Mouse (Mus musculus) kidney, embryonic 15.5 days (tissue): ENCODE results near the gene Fam3b. TPM values are rescaled to one million over a fixed set of nuclear protein-coding genes. Genes with fewer than 3 reads are reported as not detected.

Experiments used
- ATAC-seq: fragments of 200-750 bp; cut with Nextera tagmentation; replicated peaks from 2 replicates; pipeline ENCODE4 v1.8.0; 2017; ENCODE audit warnings: moderate TSS enrichment; ENCODE audit not compliant: low FRiP score
- H3K27ac ChIP-seq: fragments of 300-500 bp; sonication (generic); 2 replicates; pipeline ENCODE4 v1.5.1; 2015; ENCODE audit warnings: mild to moderate bottlenecking, inconsistent platforms
- H3K27me3 ChIP-seq: fragments of 300-500 bp; sonication (generic); 2 replicates; pipeline ENCODE4 v1.6.1; 2015; ENCODE audit warnings: inconsistent platforms
- H3K36me3 ChIP-seq: fragments of 300-500 bp; sonication (generic); 2 replicates; pipeline ENCODE4 v1.6.1; 2015; ENCODE audit warnings: inconsistent platforms
- H3K4me1 ChIP-seq: fragments of 300-500 bp; sonication (generic); 2 replicates; pipeline ENCODE4 v1.6.1; 2015; ENCODE audit warnings: inconsistent platforms
- H3K4me2 ChIP-seq: fragments of 300-500 bp; sonication (generic); 2 replicates; pipeline ENCODE4 v1.6.1; 2015; ENCODE audit warnings: moderate library complexity, mild to moderate bottlenecking, inconsistent platforms
- H3K4me3 ChIP-seq: fragments of 300-500 bp; sonication (generic); replicated peaks from 2 replicates; pipeline ENCODE4 v1.5.1; 2015; ENCODE audit warnings: mild to moderate bottlenecking, inconsistent platforms
- H3K9ac ChIP-seq: fragments of 300-500 bp; sonication (generic); 2 replicates; pipeline ENCODE4 v1.6.1; 2015; ENCODE audit warnings: mild to moderate bottlenecking, inconsistent platforms
- H3K9me3 ChIP-seq: fragments of 300-500 bp; sonication (generic); replicated peaks from 2 replicates; pipeline ENCODE4 v1.6.1; 2016; ENCODE audit warnings: inconsistent platforms
- WGBS: fragments of 180-500 bp; shearing (Covaris S2); methylation state at CpG from one replicate; pipeline ENCODE4 v1.1.7; 2015; ENCODE audit warnings: mixed read lengths; 5-methylcytosine and 5-hydroxymethylcytosine counted together
- polyA plus RNA-seq: library from polyadenylated mRNA; unstranded; fragments of >200 nt; fragmentation: Nextera tagmentation; extraction: Ambion mirVana; gene quantifications from 2 replicates; pipeline ENCODE4 v1.2.1, GENCODE M21; 2015

Gene Fam3b
- 0.23 TPM in 1 of 2 replicates, not detected in the other for polyA plus RNA-seq

- Histone ChIP-seq H3K4me3 (no peak within 1 kb of the TSS), H3K27ac (no peak within 1 kb of the TSS), H3K9me3 (no peaks in the 10 kb centered on the region), H3K4me1 (no peaks in the 10 kb centered on the region), H3K9ac (no peak within 1 kb of the TSS), H3K27me3 (no peaks in the 10 kb centered on the region), H3K36me3 (no peaks in the 10 kb centered on the region), H3K4me2 (no peak within 1 kb of the TSS)
- no peak for ATAC-seq
- WGBS = 73% methylated on average over 4 of the region's 4 CpGs
Measured at GRCm38 (mm10) chr16:97514099-97514940, at the start of gene Fam3b. Fam3b (minus strand) TSS chr16:97514816.

- WGBS = 78% methylated on average over 4 of the region's 4 CpGs
- no peaks in the 10 kb centered on the region for H3K27me3 ChIP-seq
- H3K27ac ChIP-seq = no peak overlapping the region
- H3K4me1 ChIP-seq = no peaks in the 10 kb centered on the region
- no peak overlapping the region for H3K9ac ChIP-seq
- H3K9me3 ChIP-seq = no peaks in the 10 kb centered on the region
- ATAC-seq = no peak
- no peak overlapping the region for H3K4me2 ChIP-seq
- H3K4me3 ChIP-seq = no peak overlapping the region
- H3K36me3 ChIP-seq = no peaks in the 10 kb centered on the region
Measured at GRCm38 (mm10) chr16:97544340-97544739, 29.7 kb upstream of the Fam3b start.

GRCm38 (mm10) chr16:97536859-97537258, 22.2 kb upstream of the Fam3b start:
- 75% methylated on average over 1 of the region's 1 CpGs for WGBS
- Histone ChIP-seq H3K4me1 (peaks cover 29% of the 10 kb centered on the region), H3K27me3 (no peaks in the 10 kb centered on the region), H3K9ac (no peak overlapping the region), H3K27ac (no peak overlapping the region), H3K9me3 (no peaks in the 10 kb centered on the region), H3K4me3 (no peak overlapping the region), H3K4me2 (no peak overlapping the region), H3K36me3 (no peaks in the 10 kb centered on the region)
- ATAC-seq = no peak

GRCm38 (mm10) chr16:97535808-97536413, 21.3 kb upstream of the Fam3b start:
- no peaks in the 10 kb centered on the region for H3K36me3 ChIP-seq
- no peaks in the 10 kb centered on the region for H3K27me3 ChIP-seq
- 6% methylated on average over 3 of the region's 3 CpGs for WGBS
- H3K4me1 ChIP-seq = peaks cover 29% of the 10 kb centered on the region
- ATAC-seq = peak; percentile 87
- H3K9me3 ChIP-seq = no peaks in the 10 kb centered on the region
- no peak overlapping the region for H3K9ac ChIP-seq
- H3K4me3 ChIP-seq = 0 out of 2 replicates have a peak overlapping the region, but pooled peaks have one; percentile 9
- peak overlapping the region; percentile 85 for H3K27ac ChIP-seq
- H3K4me2 ChIP-seq = peak overlapping the region; percentile 42

- H3K4me3 ChIP-seq = 0 out of 2 replicates have a peak overlapping the region, but pooled peaks have one; percentile 6
- ATAC-seq = peak; percentile 40
- H3K4me2 ChIP-seq = peak overlapping the region; percentile 42
- peak overlapping the region; percentile 14; the same call in 1 of the 2 replicates for H3K9ac ChIP-seq
- H3K27ac ChIP-seq = peak overlapping the region; percentile 85
- WGBS = 26% methylated on average over 5 of the region's 5 CpGs
- no peaks in the 10 kb centered on the region for H3K27me3 ChIP-seq
- H3K4me1 ChIP-seq = peaks cover 29% of the 10 kb centered on the region
- H3K36me3 ChIP-seq = no peaks in the 10 kb centered on the region
- H3K9me3 ChIP-seq = no peaks in the 10 kb centered on the region
Measured at GRCm38 (mm10) chr16:97534876-97535461, 20.4 kb upstream of the Fam3b start.

GRCm38 (mm10) chr16:97534448-97534847, 19.8 kb upstream of the Fam3b start:
- Histone ChIP-seq H3K4me1 (peaks cover 29% of the 10 kb centered on the region), H3K9ac (no peak overlapping the region), H3K27me3 (no peaks in the 10 kb centered on the region), H3K4me2 (peak overlapping the region; percentile 42), H3K4me3 (no peak overlapping the region), H3K36me3 (no peaks in the 10 kb centered on the region), H3K27ac (peak overlapping the region; percentile 69), H3K9me3 (no peaks in the 10 kb centered on the region)
- 40% methylated on average over 1 of the region's 1 CpGs for WGBS
- no peak for ATAC-seq

- H3K36me3 ChIP-seq = no peaks in the 10 kb centered on the region
- H3K9me3 ChIP-seq = no peaks in the 10 kb centered on the region
- no peak overlapping the region for H3K9ac ChIP-seq
- no peaks in the 10 kb centered on the region for H3K27me3 ChIP-seq
- no peak overlapping the region for H3K4me2 ChIP-seq
- H3K4me3 ChIP-seq = no peak overlapping the region
- H3K27ac ChIP-seq = no peak overlapping the region
- H3K4me1 ChIP-seq = peaks cover 29% of the 10 kb centered on the region
- WGBS = 88% methylated on average over 5 of the region's 5 CpGs
- no peak for ATAC-seq
Measured at GRCm38 (mm10) chr16:97533751-97534150, 19.1 kb upstream of the Fam3b start.

GRCm38 (mm10) chr16:97533126-97533525, 18.5 kb upstream of the Fam3b start:
- 83% methylated on average over 1 of the region's 1 CpGs for WGBS
- ATAC-seq = no peak
- no peaks in the 10 kb centered on the region for H3K9me3 ChIP-seq
- no peak overlapping the region for H3K4me2 ChIP-seq
- H3K27ac ChIP-seq = no peak overlapping the region
- no peaks in the 10 kb centered on the region for H3K36me3 ChIP-seq
- H3K9ac ChIP-seq = no peak overlapping the region
- H3K4me1 ChIP-seq = peaks cover 29% of the 10 kb centered on the region
- no peak overlapping the region for H3K4me3 ChIP-seq
- H3K27me3 ChIP-seq = no peaks in the 10 kb centered on the region

GRCm38 (mm10) chr16:97529241-97529640, 14.6 kb upstream of the Fam3b start:
- H3K9me3 ChIP-seq = no peaks in the 10 kb centered on the region
- ATAC-seq = no peak
- 84% methylated on average over 2 of the region's 2 CpGs for WGBS
- no peak overlapping the region for H3K27ac ChIP-seq
- H3K36me3 ChIP-seq = no peaks in the 10 kb centered on the region
- H3K4me2 ChIP-seq = no peak overlapping the region
- no peak overlapping the region for H3K4me3 ChIP-seq
- H3K9ac ChIP-seq = no peak overlapping the region
- no peaks in the 10 kb centered on the region for H3K27me3 ChIP-seq
- H3K4me1 ChIP-seq = no peaks in the 10 kb centered on the region

GRCm38 (mm10) chr16:97523024-97523423, 8.4 kb upstream of the Fam3b start:
- Histone ChIP-seq H3K9ac (no peak overlapping the region), H3K27ac (no peak overlapping the region), H3K9me3 (no peaks in the 10 kb centered on the region), H3K4me2 (no peak overlapping the region), H3K36me3 (no peaks in the 10 kb centered on the region), H3K4me1 (no peaks in the 10 kb centered on the region), H3K27me3 (no peaks in the 10 kb centered on the region), H3K4me3 (no peak overlapping the region)
- 19% methylated on average over 1 of the region's 1 CpGs for WGBS
- ATAC-seq = peak; percentile 33; the same call in 1 of the 2 replicates

- Histone ChIP-seq H3K9me3 (no peaks in the 10 kb centered on the region), H3K4me1 (no peaks in the 10 kb centered on the region), H3K36me3 (no peaks in the 10 kb centered on the region), H3K27ac (no peak overlapping the region), H3K4me2 (no peak overlapping the region), H3K9ac (no peak overlapping the region), H3K27me3 (no peaks in the 10 kb centered on the region), H3K4me3 (no peak overlapping the region)
- ATAC-seq = no peak
- 62% methylated on average over 6 of the region's 6 CpGs for WGBS
Measured at GRCm38 (mm10) chr16:97521983-97522382, 7.4 kb upstream of the Fam3b start.

- no peak overlapping the region for H3K27ac ChIP-seq
- H3K9ac ChIP-seq = no peak overlapping the region
- H3K4me2 ChIP-seq = no peak overlapping the region
- no peaks in the 10 kb centered on the region for H3K27me3 ChIP-seq
- no peak for ATAC-seq
- no peaks in the 10 kb centered on the region for H3K36me3 ChIP-seq
- no peak overlapping the region for H3K4me3 ChIP-seq
- 79% methylated on average over 3 of the region's 3 CpGs for WGBS
- H3K9me3 ChIP-seq = no peaks in the 10 kb centered on the region
- H3K4me1 ChIP-seq = no peaks in the 10 kb centered on the region
Measured at GRCm38 (mm10) chr16:97516341-97516740, 1.7 kb upstream of the Fam3b start.
